Mouse (Mus musculus) urinary bladder, postnatal 25 days (tissue): Measurements from ENCODE around the gene Fam83b.

ENCODE experiments used
- DNase-seq: peaks from one replicate; pipeline ENCODE4 v3.0.0; 2022; ENCODE audit warnings: low spot score

Gene Fam83b

GRCm38 (mm10) chr9:76521640-76522039 is 45.3 kb downstream of the Fam83b start:
- no peak for DNase-seq

GRCm38 (mm10) chr9:76518665-76519064 is 48.3 kb downstream of the Fam83b start:
- DNase-seq = no peak

GRCm38 (mm10) chr9:76505650-76506049 is 61.3 kb downstream of the Fam83b start:
- no peak for DNase-seq

GRCm38 (mm10) chr9:76489737-76490136 is 77.2 kb downstream of the Fam83b start:
- DNase-seq = no peak

GRCm38 (mm10) chr9:76480088-76480487 is 86.8 kb downstream of the Fam83b start:
- DNase-seq = no peak

GRCm38 (mm10) chr9:76469500-76469899 is 97.4 kb downstream of the Fam83b start:
- DNase-seq = no peak

- DNase-seq = no peak
These were observed 105.4 kb downstream of the Fam83b start for GRCm38 (mm10) chr9:76461547-76461946.

GRCm38 (mm10) chr9:76455703-76456102 is 111.2 kb downstream of the Fam83b start:
- no peak for DNase-seq
